Mouse (Mus musculus) forebrain, embryonic 13.5 days (tissue): Measurements from ENCODE around the gene Grin2c. TPM values are rescaled to one million over a fixed set of nuclear protein-coding genes. Genes with fewer than 3 reads are reported as not detected.

ENCODE experiments used
- ATAC-seq: fragments of 200-750 bp; cut with Nextera tagmentation; 2 replicates; pipeline ENCODE4 v1.8.0; 2017
- H3K27ac ChIP-seq: fragments of 300-500 bp; sonication (generic); 2 replicates; pipeline ENCODE4 v1.5.1; 2015; ENCODE audit warnings: inconsistent platforms, mild to moderate bottlenecking, moderate library complexity
- H3K27me3 ChIP-seq: fragments of 300-500 bp; sonication (generic); 2 replicates; pipeline ENCODE4 v1.6.1; 2015; ENCODE audit warnings: mild to moderate bottlenecking, inconsistent platforms
- H3K36me3 ChIP-seq: fragments of 300-500 bp; sonication (generic); 2 replicates; pipeline ENCODE4 v1.6.1; 2015; ENCODE audit warnings: mild to moderate bottlenecking, inconsistent platforms; ENCODE audit not compliant: poor library complexity, severe bottlenecking
- H3K4me1 ChIP-seq: fragments of 300-500 bp; sonication (generic); 2 replicates; pipeline ENCODE4 v1.6.1; 2015; ENCODE audit warnings: inconsistent platforms
- H3K4me2 ChIP-seq: fragments of 300-500 bp; sonication (generic); 2 replicates; pipeline ENCODE4 v1.6.1; 2015; ENCODE audit warnings: inconsistent platforms, mild to moderate bottlenecking, moderate library complexity
- H3K4me3 ChIP-seq: fragments of 300-500 bp; sonication (generic); 2 replicates; pipeline ENCODE4 v1.5.1; 2015; ENCODE audit warnings: mild to moderate bottlenecking, inconsistent platforms
- H3K9ac ChIP-seq: fragments of 300-500 bp; sonication (generic); 2 replicates; pipeline ENCODE4 v1.6.1; 2015; ENCODE audit warnings: mild to moderate bottlenecking, inconsistent platforms
- H3K9me3 ChIP-seq: fragments of 300-500 bp; sonication (generic); replicated peaks from 2 replicates; pipeline ENCODE4 v1.6.1; 2016; ENCODE audit warnings: inconsistent platforms
- WGBS: fragments of 180-500 bp; shearing (Covaris S2); methylation state at CpG from one replicate; pipeline ENCODE4 v1.1.7; 2015; 5-methylcytosine and 5-hydroxymethylcytosine counted together
- polyA plus RNA-seq: library from polyadenylated mRNA; unstranded; fragments of >200 nt; fragmentation: Nextera tagmentation; extraction: Ambion mirVana; gene quantifications from 2 replicates; pipeline ENCODE4 v1.2.1, GENCODE M21; 2015

The Grin2c gene
- polyA plus RNA-seq, 1 experiment from 2014 or later = not detected

DNA sequence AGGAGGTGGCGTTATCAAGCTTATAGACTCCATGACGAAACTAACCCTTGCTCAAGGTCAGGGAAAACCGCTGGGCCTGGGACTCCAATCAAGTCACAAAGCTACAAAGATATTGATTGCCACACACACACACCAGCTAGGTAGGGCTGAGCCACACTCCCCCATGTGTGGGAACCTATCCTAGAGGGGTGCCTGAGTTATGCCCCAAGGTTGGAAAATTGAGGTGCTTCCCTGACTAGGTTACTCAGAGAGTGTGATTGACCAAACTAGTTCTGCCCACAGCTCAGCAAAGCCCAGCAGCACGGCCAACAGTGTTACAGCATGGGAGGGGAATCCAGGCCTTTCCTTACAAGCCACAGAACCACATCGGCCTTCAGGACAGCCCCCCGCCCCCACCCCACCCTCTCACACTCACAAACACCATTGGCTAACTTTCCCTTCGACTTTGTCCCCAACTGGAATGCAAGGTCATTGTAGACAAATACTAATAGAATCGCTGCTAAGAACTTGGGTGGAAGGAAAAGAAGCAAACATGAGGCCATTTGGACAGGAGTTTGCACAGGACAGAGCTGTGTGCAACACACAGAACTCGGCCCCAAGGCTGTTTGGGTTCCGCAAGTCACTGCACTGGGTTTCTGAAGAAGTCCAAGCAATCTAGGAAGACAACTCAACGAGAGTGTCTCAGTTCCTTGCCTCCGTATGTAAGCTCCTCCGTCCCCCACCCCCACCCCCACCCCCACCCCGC, 25.8 kb upstream of the Grin2c start:
- Histone ChIP-seq H3K4me3 (no peak overlapping the region), H3K36me3 (no peaks in the 10 kb centered on the region), H3K9ac (no peak overlapping the region), H3K4me1 (peaks cover 6% of the 10 kb centered on the region), H3K27me3 (peaks cover 10% of the 10 kb centered on the region), H3K27ac (no peak overlapping the region), H3K4me2 (no peak overlapping the region), H3K9me3 (no peaks in the 10 kb centered on the region)
- ATAC-seq = no peak
- WGBS = 67% methylated on average over 14 of the region's 14 CpGs

DNA sequence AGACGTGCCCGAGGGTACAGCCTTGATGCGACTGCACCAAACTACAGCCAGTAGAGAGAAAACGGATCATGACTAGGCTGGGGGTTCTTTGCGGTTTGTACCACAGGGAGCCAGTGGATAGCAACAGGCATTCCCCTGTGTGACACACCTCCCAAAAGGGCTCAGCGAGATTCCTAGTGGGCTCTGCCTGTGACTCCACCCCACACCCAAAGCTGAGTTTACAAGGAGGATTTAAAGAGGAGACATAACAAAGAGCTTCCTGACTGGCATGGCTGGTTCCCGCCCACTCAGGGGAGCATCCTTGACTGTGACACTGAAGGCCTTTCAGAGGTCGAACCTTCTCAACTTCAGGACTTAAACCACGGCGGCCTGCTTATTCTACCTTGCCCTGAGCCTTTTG, 24.5 kb upstream of the Grin2c start:
- H3K4me1 ChIP-seq = peaks cover 5% of the 10 kb centered on the region; the same call in 1 of the 2 replicates
- WGBS = 83% methylated on average over 10 of the region's 10 CpGs
- no peak overlapping the region for H3K9ac ChIP-seq
- no peak overlapping the region for H3K4me2 ChIP-seq
- no peak for ATAC-seq
- H3K36me3 ChIP-seq = no peaks in the 10 kb centered on the region
- no peaks in the 10 kb centered on the region for H3K9me3 ChIP-seq
- no peak overlapping the region for H3K27ac ChIP-seq
- no peak overlapping the region for H3K4me3 ChIP-seq
- H3K27me3 ChIP-seq = peaks cover 3% of the 10 kb centered on the region; the same call in 1 of the 2 replicates

DNA sequence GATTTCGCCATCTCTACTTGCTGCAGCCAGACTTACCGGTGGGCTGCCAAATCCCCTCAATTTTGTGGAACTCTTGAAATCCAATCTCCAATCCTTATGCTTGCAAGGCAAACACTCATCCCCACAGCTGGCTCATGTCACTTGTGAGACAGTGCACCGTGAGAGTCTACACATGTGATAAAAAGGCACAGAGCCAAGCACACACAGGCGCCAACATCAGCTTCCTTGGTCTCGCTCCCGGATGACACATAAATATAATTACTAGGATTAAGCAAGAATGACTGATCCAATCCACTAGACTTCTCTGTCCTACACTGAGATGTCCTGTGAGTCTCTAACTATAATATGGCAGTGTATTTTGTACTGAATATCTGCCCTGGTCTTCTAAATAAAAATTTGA, 23.9 kb upstream of the Grin2c start:
- Histone ChIP-seq H3K27me3 (0 out of 2 replicates have a peak, but pooled peaks cover 2% of the 10 kb centered on the region), H3K4me2 (no peak overlapping the region), H3K27ac (no peak overlapping the region), H3K9me3 (no peaks in the 10 kb centered on the region), H3K4me1 (peaks cover 9% of the 10 kb centered on the region; the same call in 1 of the 2 replicates), H3K36me3 (no peaks in the 10 kb centered on the region), H3K4me3 (no peak overlapping the region), H3K9ac (no peak overlapping the region)
- WGBS = 91% methylated on average over 6 of the region's 6 CpGs
- no peak for ATAC-seq

DNA sequence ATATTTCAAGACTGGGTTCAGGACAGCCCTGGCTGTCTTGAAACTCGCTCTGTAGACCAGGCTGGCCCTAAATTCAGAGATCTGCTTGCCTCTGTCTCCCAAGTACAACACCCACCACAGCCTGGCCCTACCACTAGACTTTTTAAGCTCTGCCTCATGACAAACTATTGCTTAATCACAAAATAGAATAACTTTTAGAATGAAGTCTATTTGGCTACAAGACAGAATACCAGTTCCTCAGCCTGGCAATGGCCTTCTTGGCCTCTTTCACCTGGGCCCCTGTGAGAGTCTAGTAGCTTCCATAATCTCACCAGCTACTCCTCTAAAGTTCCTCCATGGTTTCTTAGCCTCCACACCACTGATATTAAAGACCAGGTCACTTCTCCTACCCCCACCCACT, 23.3 kb upstream of the Grin2c start:
- Histone ChIP-seq H3K27me3 (no peaks in the 10 kb centered on the region), H3K36me3 (no peaks in the 10 kb centered on the region)
- no peak for ATAC-seq

DNA sequence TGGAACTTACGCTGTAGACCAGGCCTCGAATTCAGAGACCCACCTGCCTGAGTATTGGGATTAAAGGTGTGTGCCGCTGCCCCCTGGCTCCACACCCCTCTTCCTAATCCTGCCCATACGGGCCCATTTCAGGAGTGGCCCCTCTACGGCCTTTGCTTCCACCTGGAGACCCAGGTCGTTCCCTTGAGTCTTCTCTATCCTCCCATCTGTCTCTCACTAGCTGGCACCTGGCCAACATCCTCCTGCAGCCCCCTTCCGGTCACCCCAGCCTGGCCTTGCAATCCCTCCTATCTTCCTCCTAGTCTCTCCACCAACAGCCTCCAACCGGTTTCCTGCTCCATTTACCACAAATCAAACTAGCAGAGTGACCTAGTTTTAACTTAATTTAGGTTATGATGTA, 22.8 kb upstream of the Grin2c start:
- Histone ChIP-seq H3K4me3 (no peak overlapping the region), H3K4me1 (peaks cover 9% of the 10 kb centered on the region; the same call in 1 of the 2 replicates), H3K36me3 (no peaks in the 10 kb centered on the region), H3K27me3 (no peaks in the 10 kb centered on the region), H3K27ac (no peak overlapping the region), H3K4me2 (no peak overlapping the region), H3K9ac (no peak overlapping the region), H3K9me3 (no peaks in the 10 kb centered on the region)
- WGBS = 84% methylated on average over 8 of the region's 8 CpGs
- no peak for ATAC-seq

More for the DNA sequence above, 23.3 kb upstream of the Grin2c start:
- WGBS = 82% methylated on average over 1 of the region's 1 CpGs
- Histone ChIP-seq H3K9ac (no peak overlapping the region), H3K9me3 (no peaks in the 10 kb centered on the region), H3K27ac (no peak overlapping the region), H3K4me2 (no peak overlapping the region), H3K4me1 (peaks cover 9% of the 10 kb centered on the region; the same call in 1 of the 2 replicates), H3K4me3 (no peak overlapping the region)

DNA sequence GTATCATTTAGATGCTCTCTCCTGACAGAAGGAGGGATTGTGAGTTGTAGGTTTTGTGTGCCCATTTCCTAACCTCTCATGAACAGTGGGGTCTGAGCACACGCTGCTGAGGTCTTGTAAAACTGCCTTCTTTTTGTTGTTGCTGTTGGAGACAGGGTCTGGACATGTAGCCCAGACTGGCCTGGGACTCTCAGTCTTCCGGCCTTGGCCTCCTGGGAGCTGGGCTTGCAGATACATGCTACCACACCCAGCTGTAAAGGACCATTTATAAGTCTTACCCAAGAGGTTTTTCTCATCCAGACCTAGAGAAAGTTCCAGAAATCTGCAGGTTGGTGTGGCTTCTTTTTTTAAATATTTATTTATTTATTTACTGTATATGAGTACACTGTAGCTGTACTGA, 21.3 kb upstream of the Grin2c start:
- no peak overlapping the region for H3K4me2 ChIP-seq
- H3K27me3 ChIP-seq = no peaks in the 10 kb centered on the region
- peaks cover 9% of the 10 kb centered on the region; the same call in 1 of the 2 replicates for H3K4me1 ChIP-seq
- H3K36me3 ChIP-seq = no peaks in the 10 kb centered on the region
- H3K9ac ChIP-seq = no peak overlapping the region
- ATAC-seq = no peak
- WGBS = 83% methylated on average over 2 of the region's 2 CpGs
- H3K27ac ChIP-seq = no peak overlapping the region
- H3K9me3 ChIP-seq = no peaks in the 10 kb centered on the region
- H3K4me3 ChIP-seq = no peak overlapping the region

DNA sequence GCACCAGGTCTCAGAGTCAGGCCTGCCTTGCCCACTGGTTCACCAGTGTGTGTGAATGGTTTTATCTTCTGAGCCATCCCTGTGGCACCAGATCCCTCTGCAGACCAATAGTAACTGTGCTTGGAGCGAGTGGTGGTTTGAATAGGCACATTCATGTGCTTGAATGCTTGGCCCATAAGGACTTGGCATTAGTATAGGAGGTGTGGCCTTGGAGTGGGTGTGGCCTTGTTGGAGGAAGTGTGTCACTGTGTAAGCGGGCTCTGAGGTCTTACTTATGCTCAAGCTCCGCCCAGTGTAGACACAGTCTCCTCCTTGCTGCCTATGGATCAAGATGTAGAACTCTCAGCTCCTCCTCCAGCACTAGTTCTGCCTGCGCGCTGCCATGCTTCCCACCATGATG, 20.3 kb upstream of the Grin2c start:
- Histone ChIP-seq H3K27ac (no peak overlapping the region), H3K9me3 (no peaks in the 10 kb centered on the region), H3K4me3 (no peak overlapping the region), H3K36me3 (no peaks in the 10 kb centered on the region), H3K4me2 (no peak overlapping the region), H3K9ac (no peak overlapping the region), H3K27me3 (no peaks in the 10 kb centered on the region), H3K4me1 (peaks cover 9% of the 10 kb centered on the region; the same call in 1 of the 2 replicates)
- 81% methylated on average over 5 of the region's 5 CpGs for WGBS
- ATAC-seq = no peak

DNA sequence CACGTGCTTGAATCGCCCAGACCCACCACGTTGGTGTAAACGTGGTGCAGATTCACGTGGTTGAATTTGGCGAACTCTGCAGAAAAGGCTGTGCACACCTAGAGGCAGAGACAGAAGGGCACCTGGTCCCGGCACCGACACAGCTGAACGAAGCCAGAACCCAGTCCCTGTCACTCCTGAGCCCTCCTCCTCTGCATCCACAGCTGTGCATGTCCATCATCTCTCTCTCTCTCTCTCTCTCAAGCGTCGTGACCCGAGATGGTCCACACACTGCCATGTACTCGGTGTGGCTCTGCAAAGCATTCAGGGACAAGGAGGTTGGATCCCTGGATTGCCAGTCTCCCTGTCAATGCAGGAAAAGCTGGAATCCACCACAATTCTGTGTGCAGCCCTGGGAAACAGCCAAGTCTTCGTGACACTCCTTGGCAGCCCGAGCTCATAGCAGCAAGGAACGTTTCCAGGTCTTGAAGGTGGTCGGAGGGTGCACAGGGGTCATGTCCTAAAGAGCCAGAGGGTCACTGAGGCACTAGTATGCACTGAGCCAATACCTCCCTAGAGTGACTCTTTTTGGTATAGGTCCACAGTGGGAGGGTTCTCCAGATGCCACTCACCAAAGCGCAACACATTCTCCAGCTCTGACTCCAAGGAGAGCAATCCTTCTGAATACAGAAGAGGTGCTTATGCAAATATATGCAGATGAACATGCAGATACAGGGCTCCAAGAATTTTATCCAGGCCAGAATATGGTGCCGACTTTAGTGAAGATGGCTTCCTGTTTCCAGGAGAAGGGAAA, 19.4 kb upstream of the Grin2c start:
- H3K4me2 ChIP-seq = no peak overlapping the region
- H3K4me3 ChIP-seq = no peak overlapping the region
- H3K9ac ChIP-seq = no peak overlapping the region
- no peak for ATAC-seq
- no peaks in the 10 kb centered on the region for H3K9me3 ChIP-seq
- peak overlapping the region; percentile 36; the same call in 1 of the 2 replicates for H3K27ac ChIP-seq
- WGBS = 79% methylated on average over 19 of the region's 19 CpGs
- H3K27me3 ChIP-seq = no peaks in the 10 kb centered on the region
- H3K4me1 ChIP-seq = peaks cover 9% of the 10 kb centered on the region; the same call in 1 of the 2 replicates
- H3K36me3 ChIP-seq = no peaks in the 10 kb centered on the region

DNA sequence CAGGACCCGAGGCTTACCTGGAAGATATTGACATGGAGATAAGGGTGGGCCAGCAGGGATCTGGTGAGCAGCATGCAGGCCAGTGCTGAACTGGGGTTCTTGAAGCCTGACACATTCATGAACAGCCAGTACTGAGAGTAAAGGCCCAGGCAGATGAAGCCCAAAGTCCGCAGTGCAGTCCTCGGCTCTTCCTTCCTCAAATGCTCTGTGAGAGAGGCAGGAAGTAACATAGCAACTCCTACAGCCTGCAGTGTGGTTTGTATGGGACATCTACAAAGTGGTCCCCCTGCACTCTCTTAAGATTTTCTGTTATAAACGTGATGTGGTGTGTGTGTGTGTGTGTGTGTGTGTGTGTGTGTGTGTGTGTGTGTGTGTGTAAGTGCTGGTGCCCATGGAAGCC, 18.2 kb upstream of the Grin2c start:
- no peaks in the 10 kb centered on the region for H3K36me3 ChIP-seq
- 88% methylated on average over 4 of the region's 4 CpGs for WGBS
- H3K27ac ChIP-seq = no peak overlapping the region
- no peaks in the 10 kb centered on the region for H3K27me3 ChIP-seq
- peaks cover 9% of the 10 kb centered on the region; the same call in 1 of the 2 replicates for H3K4me1 ChIP-seq
- H3K4me3 ChIP-seq = no peak overlapping the region
- no peak overlapping the region for H3K9ac ChIP-seq
- H3K4me2 ChIP-seq = no peak overlapping the region
- ATAC-seq = no peak
- H3K9me3 ChIP-seq = no peaks in the 10 kb centered on the region

DNA sequence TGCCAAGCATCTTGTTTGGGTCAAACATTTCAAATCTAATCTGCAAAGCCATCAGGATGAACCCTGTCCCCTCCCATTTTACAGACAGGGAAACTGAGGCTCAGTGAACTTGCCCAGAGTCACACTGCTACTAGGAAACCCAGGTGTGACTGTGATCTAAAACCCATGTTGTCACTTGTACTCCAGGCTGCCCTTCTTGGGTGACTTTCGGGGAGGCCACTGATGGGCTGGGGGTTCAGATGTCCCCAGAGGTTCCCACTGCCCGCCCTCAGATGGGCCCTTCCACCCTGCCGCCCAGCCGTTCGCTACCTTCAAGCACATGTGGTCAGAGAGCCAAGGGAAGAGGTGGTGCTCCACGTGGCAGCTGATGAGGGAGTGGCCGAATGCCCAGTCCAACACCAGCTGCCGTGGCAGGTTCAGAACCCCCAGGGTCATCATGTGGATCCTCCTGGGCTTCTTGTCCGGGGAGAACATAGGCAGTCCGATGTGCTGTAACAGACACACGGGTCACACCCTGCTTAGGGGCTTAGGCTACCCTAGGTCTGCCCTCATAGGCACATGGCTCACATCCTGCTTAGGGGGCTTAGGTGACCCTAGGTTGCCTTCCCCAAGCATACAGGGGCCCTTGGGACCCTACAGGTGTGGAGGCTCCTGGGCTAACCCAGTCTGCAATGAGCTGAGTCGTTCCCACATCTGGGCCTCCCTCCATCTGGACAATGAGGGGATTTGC, 17.0 kb upstream of the Grin2c start:
- Histone ChIP-seq H3K27me3 (no peaks in the 10 kb centered on the region), H3K36me3 (no peaks in the 10 kb centered on the region), H3K4me2 (no peak overlapping the region), H3K9ac (no peak overlapping the region), H3K9me3 (no peaks in the 10 kb centered on the region), H3K4me3 (no peak overlapping the region), H3K4me1 (peaks cover 9% of the 10 kb centered on the region; the same call in 1 of the 2 replicates), H3K27ac (no peak overlapping the region)
- no peak for ATAC-seq
- WGBS = 89% methylated on average over 12 of the region's 12 CpGs

DNA sequence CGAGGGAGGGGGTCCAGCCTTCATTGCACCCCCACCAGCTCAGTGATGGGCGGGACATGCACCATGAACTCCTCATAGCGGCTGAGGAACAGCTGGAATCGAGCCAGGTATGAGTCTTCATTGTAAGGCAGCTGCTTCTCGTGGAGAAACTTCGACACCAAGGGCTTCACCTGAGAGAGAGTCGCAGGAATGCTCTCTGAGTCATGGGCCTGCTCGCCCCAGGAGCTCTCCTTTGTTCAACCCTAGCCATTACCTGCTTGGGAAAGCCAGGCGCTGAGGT, 16.4 kb upstream of the Grin2c start:
- WGBS = 69% methylated on average over 9 of the region's 9 CpGs
- no peaks in the 10 kb centered on the region for H3K9me3 ChIP-seq
- no peaks in the 10 kb centered on the region for H3K36me3 ChIP-seq
- ATAC-seq = no peak
- H3K27me3 ChIP-seq = no peaks in the 10 kb centered on the region
- H3K9ac ChIP-seq = no peak overlapping the region
- H3K4me3 ChIP-seq = no peak overlapping the region
- no peak overlapping the region for H3K27ac ChIP-seq
- no peak overlapping the region for H3K4me2 ChIP-seq
- H3K4me1 ChIP-seq = peaks cover 9% of the 10 kb centered on the region; the same call in 1 of the 2 replicates
